Mouse (Mus musculus): Measurements from ENCODE around the gene Ptpn14. TPM values are rescaled to one million over a fixed set of nuclear protein-coding genes. Genes with fewer than 3 reads are reported as not detected.

The Ptpn14 gene
- polyA plus RNA-seq, 1 experiment from 2014 or later = 11.0 TPM

DNA sequence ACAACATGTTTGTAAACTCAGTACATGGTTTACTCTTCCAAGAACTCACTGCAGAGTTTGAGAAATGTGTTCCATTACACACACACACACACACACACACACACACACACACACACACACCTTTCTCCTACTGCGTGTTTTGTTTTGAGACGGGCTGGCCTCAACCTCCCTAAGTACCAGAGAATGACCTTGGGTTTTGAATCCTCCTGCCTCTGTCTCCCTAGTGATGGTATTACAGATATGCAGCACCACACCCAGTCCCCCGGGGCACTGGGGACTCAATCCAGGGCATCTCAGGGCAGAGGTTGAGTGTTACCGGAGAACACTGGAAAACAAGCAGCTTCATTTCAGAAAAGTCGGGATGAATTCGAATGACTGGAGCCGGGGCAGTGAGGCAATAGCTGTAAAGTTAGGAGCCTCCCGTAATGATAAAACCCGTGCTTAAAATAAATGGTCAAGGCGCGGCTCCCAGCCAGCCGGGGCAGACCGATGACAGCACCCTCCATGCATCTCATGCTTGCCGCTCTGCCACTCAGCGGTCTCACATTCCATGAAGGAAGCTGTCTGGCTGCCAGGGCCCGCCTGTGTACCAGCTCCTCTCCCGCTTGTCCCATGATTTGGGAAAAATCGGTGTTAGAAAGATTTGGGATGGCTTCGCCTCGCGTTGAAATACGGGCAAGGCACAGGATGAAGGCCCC, 196.0 kb downstream of the Ptpn14 start:
- no peaks in the 10 kb centered on the region for H3K36me3 ChIP-seq (ENCODE audit: control insufficient read depth, insufficient read depth, low read length)
- H3K4me1 ChIP-seq (ENCODE audit: control insufficient read depth in 2 of 2, insufficient read depth in 2 of 2, low read length in 2 of 2) = peaks cover 26 to 61% of the 10 kb centered on the region in 2 experiments
- no peaks in the 10 kb centered on the region for H3K9me3 ChIP-seq (ENCODE audit: control insufficient read depth, low read length)
- H3K9ac ChIP-seq (ENCODE audit: low read length) = peak overlapping the region; percentile 63
- H3K27me3 ChIP-seq (ENCODE audit: control insufficient read depth, insufficient read depth, low read length) = no peaks in the 10 kb centered on the region
- peak overlapping the region; percentile 80 for H3K4me2 ChIP-seq (ENCODE audit: low read length)
- 21% methylated on average over 22 of the region's 22 CpGs for WGBS
- ATAC-seq (ENCODE audit: insufficient number of reproducible peaks, insufficient read depth, low FRiP score, low read depth) = peak; percentile 60
- peak overlapping the region; percentile 5 to 11; a peak in 2 of 4 replicates for H3K4me3 ChIP-seq (ENCODE audit: control insufficient read depth in 1 of 2, insufficient read depth in 1 of 2, low read depth in 1 of 2, low read length in 2 of 2)
- peak overlapping the region; percentile 99 for H3K27ac ChIP-seq (replicated peaks in 1 of 2; ENCODE audit: control insufficient read depth in 1 of 2, insufficient read depth in 1 of 2, low read depth in 2 of 2, low read length in 2 of 2)

DNA sequence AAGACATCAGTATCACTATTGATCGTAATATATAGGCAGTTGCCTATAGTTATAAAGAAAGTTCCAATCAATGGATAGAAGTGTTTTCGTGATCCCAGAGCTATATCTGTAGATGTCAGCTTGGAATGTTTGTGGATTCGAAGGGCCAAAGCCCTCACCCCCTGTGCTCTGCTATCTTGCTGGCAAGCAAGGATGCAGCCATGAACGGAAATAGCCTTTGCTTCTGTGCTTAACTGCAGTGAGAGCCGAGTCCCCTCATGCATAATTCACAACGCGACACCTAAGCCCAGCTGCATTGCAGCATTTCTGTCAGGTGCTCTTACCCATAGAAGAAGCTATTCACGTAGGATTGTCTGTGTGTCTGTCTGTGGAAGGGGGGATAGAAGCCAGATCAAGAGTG, 198.2 kb downstream of the Ptpn14 start:
- Histone ChIP-seq H3K27me3 (ENCODE audit: control insufficient read depth, insufficient read depth, low read length) (no peaks in the 10 kb centered on the region), H3K9ac (ENCODE audit: low read length) (no peak overlapping the region), H3K36me3 (ENCODE audit: control insufficient read depth, insufficient read depth, low read length) (no peaks in the 10 kb centered on the region), H3K27ac (replicated peaks in 1 of 2; ENCODE audit: control insufficient read depth in 1 of 2, insufficient read depth in 1 of 2, low read depth in 2 of 2, low read length in 2 of 2) (peak overlapping the region; percentile 43 to 99), H3K9me3 (ENCODE audit: control insufficient read depth, low read length) (no peaks in the 10 kb centered on the region), H3K4me1 (ENCODE audit: control insufficient read depth in 2 of 2, insufficient read depth in 2 of 2, low read length in 2 of 2) (peaks cover 19 to 45% of the 10 kb centered on the region in 2 experiments), H3K4me2 (ENCODE audit: low read length) (no peak overlapping the region), H3K4me3 (ENCODE audit: control insufficient read depth in 1 of 2, insufficient read depth in 1 of 2, low read depth in 1 of 2, low read length in 2 of 2) (no peak overlapping the region)
- WGBS = 26% methylated on average over 8 of the region's 8 CpGs
- ATAC-seq (ENCODE audit: insufficient number of reproducible peaks, insufficient read depth, low FRiP score, low read depth) = no peak

Other genes with a start within 250 kb of the Ptpn14 start
- gene Cenpf, start 40.2 kb upstream of the Ptpn14 start, polyA plus RNA-seq (2014; fragmentation: Nextera tagmentation; extraction: Ambion mirVana) = 57.8 and 63.9 TPM in 2 replicates
- gene Smyd2, start 194.1 kb downstream of the Ptpn14 start, polyA plus RNA-seq (2014; fragmentation: Nextera tagmentation; extraction: Ambion mirVana) = 227 and 246 TPM in 2 replicates

Data from heart, embryonic 14.5 days (tissue).